Mouse (Mus musculus): ENCODE measurements around the gene Copg2. TPM values are rescaled to one million over a fixed set of nuclear protein-coding genes. Genes with fewer than 3 reads are reported as not detected.
A peak's percentile ranks its signal among the peaks of the same experiment; 100 is the strongest.

Copg2 gene
- total RNA-seq, 4 experiments from 2014 or later: 13.0 to 14.5 (median 13.4) TPM

Small RNA genes within 50 kb of the gene (microRNA-seq; reads per million reads assigned to microRNA genes)
- gene Mir335: 260 reads per million, percentile 65 among the genes with 10 or more reads in this experiment

Other genes with a start within 250 kb of the Copg2 start
- gene Cep41, start 203.0 kb downstream of the Copg2 start, total RNA-seq (2022): under 1 TPM; 0.12 to 0.83 (median 0.41) TPM
- 1 to 10 TPM; 1.2 to 2.9 (median 1.5) TPM for gene Mest, start 173.2 kb downstream of the Copg2 start, total RNA-seq (2022)
- not detected for gene Tsga13, start 18.8 kb upstream of the Copg2 start, total RNA-seq (2022)
- gene Klf14, start 62.3 kb upstream of the Copg2 start, total RNA-seq (2022): under 1 TPM in 2 of 4 experiments, not detected in 2; 0.11 to 0.17 TPM

Data from gastrocnemius, adult 8-10 months (tissue).